Mouse (Mus musculus): ENCODE results near the gene Slc17a6. TPM values are rescaled to one million over a fixed set of nuclear protein-coding genes. Genes with fewer than 3 reads are reported as not detected.

The Slc17a6 gene
- total and polyA plus RNA-seq, 2 experiments from 2014 or later = 115 to 177 TPM

- Histone ChIP-seq H3K36me3 (ENCODE audit: insufficient read depth, low read length) (no peaks in the 10 kb centered on the region), H3K4me2 (ENCODE audit: low read depth, low read length) (peak overlapping the region; percentile 42), H3K27ac (peak overlapping the region; percentile 82), H3K9me3 (ENCODE audit: low read length) (no peaks in the 10 kb centered on the region), H3K9ac (replicated peaks; ENCODE audit: low read length) (peak overlapping the region; percentile 56), H3K27me3 (ENCODE audit: insufficient read depth, low read length) (peaks cover 18% of the 10 kb centered on the region), H3K4me3 (ENCODE audit: low read length) (peak overlapping the region; percentile 35), H3K4me1 (ENCODE audit: insufficient read depth, low read length) (no peaks in the 10 kb centered on the region; the same call in 1 of the 2 replicates)
- no peak for TF ChIP-seq CTCF (IDR thresholded peaks at IDR 0.05; ENCODE audit: low read depth)
- WGBS = 1% methylated on average over 26 of the region's 26 CpGs
- ATAC-seq (peak; percentile 82), DNase-seq (ENCODE audit: low spot score) (peak; percentile 71)
Observed at GRCm38 (mm10) chr7:51627001-51627631, 5.3 kb downstream of the Slc17a6 start.

DNA sequence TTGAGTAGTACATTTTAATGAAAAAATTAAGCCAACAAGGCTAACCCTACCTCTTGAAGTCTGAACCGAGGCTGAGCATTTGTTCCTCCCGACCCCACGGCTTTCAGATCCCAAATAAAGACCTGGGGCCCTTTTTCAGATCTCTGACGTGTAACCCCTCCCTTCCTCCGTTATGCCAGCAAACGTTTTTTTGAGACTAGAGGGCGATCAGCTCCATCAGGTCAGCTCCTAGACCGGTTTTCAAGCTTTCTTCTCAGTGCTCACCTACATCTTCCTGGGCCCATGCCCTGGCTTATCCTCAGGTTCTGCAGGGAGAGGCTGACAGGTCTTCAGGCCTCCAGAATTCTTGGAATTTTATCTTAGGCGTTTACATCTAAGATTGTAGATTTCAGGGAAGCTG is 5.9 kb downstream of the Slc17a6 start:
- no peak for TF ChIP-seq CTCF (IDR thresholded peaks at IDR 0.05; ENCODE audit: low read depth)
- peaks cover 18% of the 10 kb centered on the region for H3K27me3 ChIP-seq (ENCODE audit: insufficient read depth, low read length)
- ATAC-seq (no peak), DNase-seq (ENCODE audit: low spot score) (peak; percentile 29)
- peak overlapping the region; percentile 35 for H3K4me3 ChIP-seq (ENCODE audit: low read length)
- H3K9me3 ChIP-seq (ENCODE audit: low read length) = no peaks in the 10 kb centered on the region
- no peaks in the 10 kb centered on the region; the same call in 1 of the 2 replicates for H3K4me1 ChIP-seq (ENCODE audit: insufficient read depth, low read length)
- H3K9ac ChIP-seq (replicated peaks; ENCODE audit: low read length) = peak overlapping the region; percentile 56; the same call in 1 of the 2 replicates
- WGBS = 1% methylated on average over 9 of the region's 9 CpGs
- peak overlapping the region; percentile 42 for H3K4me2 ChIP-seq (ENCODE audit: low read depth, low read length)
- H3K27ac ChIP-seq = peak overlapping the region; percentile 82
- no peaks in the 10 kb centered on the region for H3K36me3 ChIP-seq (ENCODE audit: insufficient read depth, low read length)

GRCm38 (mm10) chr7:51628349-51628748 is 6.5 kb downstream of the Slc17a6 start:
- DNase-seq (ENCODE audit: low spot score) = peak; percentile 51
- WGBS = 1% methylated on average over 9 of the region's 9 CpGs
- Histone ChIP-seq H3K9ac (replicated peaks; ENCODE audit: low read length) (no peak overlapping the region; the same call in 1 of the 2 replicates), H3K4me1 (ENCODE audit: insufficient read depth, low read length) (no peaks in the 10 kb centered on the region; the same call in 1 of the 2 replicates), H3K27ac (no peak overlapping the region), H3K9me3 (ENCODE audit: low read length) (no peaks in the 10 kb centered on the region), H3K27me3 (ENCODE audit: insufficient read depth, low read length) (peaks cover 17% of the 10 kb centered on the region), H3K36me3 (ENCODE audit: insufficient read depth, low read length) (no peaks in the 10 kb centered on the region), H3K4me2 (ENCODE audit: low read depth, low read length) (peak overlapping the region; percentile 42), H3K4me3 (ENCODE audit: low read length) (0 out of 2 replicates have a peak overlapping the region, but pooled peaks have one; percentile 35)
- no peak for ATAC-seq
- no peak; the same call in 1 of the 2 replicates for TF ChIP-seq CTCF (IDR thresholded peaks at IDR 0.05; ENCODE audit: low read depth)

DNA sequence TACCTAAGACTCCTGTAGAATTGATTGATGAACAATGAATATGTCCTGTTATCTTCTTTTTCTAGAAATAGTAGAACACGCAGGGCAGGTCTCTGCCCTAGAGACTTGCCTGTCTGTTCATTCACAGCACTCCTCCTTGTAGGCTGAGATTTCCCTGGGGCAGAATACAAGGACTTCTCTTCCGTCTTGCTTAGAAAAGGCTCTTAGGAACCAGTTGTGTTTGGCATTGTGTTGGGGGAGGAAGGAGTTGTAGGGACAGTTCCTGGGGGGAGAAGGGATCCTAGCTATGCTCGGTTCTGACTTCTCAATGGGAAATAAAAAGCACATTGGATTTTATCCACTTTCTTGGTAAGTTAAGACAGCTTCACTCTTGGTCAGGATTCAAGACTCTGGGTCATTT is 7.4 kb downstream of the Slc17a6 start:
- Histone ChIP-seq H3K9me3 (ENCODE audit: low read length) (no peaks in the 10 kb centered on the region), H3K27ac (no peak overlapping the region), H3K36me3 (ENCODE audit: insufficient read depth, low read length) (no peaks in the 10 kb centered on the region), H3K9ac (replicated peaks; ENCODE audit: low read length) (0 out of 2 replicates have a peak overlapping the region, but pooled peaks have one; percentile 33), H3K4me3 (ENCODE audit: low read length) (peak overlapping the region; percentile 12), H3K4me1 (ENCODE audit: insufficient read depth, low read length) (no peaks in the 10 kb centered on the region; the same call in 1 of the 2 replicates), H3K27me3 (ENCODE audit: insufficient read depth, low read length) (peaks cover 9% of the 10 kb centered on the region; the same call in 1 of the 2 replicates), H3K4me2 (ENCODE audit: low read depth, low read length) (peak overlapping the region; percentile 42)
- no peak for ATAC-seq
- no peak for TF ChIP-seq CTCF (IDR thresholded peaks at IDR 0.05; ENCODE audit: low read depth)
- DNase-seq (ENCODE audit: low spot score) = no peak
- 6% methylated on average over 3 of the region's 3 CpGs for WGBS

DNA sequence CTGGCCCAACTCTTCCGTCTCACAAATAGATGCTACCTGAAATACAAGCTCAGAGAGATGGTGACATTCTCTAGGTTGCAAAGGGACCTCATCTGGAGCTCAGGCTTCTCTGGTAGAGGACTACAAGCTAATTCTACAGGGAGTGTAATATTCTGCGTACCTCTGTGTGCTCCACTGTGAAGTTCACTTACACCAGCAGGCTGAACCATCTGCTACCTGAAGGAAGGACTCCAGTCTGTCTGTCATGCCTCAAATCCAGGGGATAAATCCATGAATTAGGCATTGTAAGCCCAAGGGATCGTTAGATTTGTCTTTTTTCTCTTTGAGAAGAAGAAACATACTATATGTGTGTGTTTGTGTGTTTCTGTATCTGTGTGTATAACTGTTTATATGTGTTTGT is 9.4 kb downstream of the Slc17a6 start:
- Histone ChIP-seq H3K4me1 (ENCODE audit: insufficient read depth, low read length) (no peaks in the 10 kb centered on the region; the same call in 1 of the 2 replicates), H3K9me3 (ENCODE audit: low read length) (no peaks in the 10 kb centered on the region), H3K36me3 (ENCODE audit: insufficient read depth, low read length) (no peaks in the 10 kb centered on the region), H3K27ac (no peak overlapping the region), H3K9ac (replicated peaks; ENCODE audit: low read length) (no peak overlapping the region), H3K4me2 (ENCODE audit: low read depth, low read length) (peak overlapping the region; percentile 34), H3K27me3 (ENCODE audit: insufficient read depth, low read length) (peaks cover 9% of the 10 kb centered on the region; the same call in 1 of the 2 replicates), H3K4me3 (ENCODE audit: low read length) (no peak overlapping the region)
- WGBS = 60% methylated on average over 3 of the region's 3 CpGs
- TF ChIP-seq CTCF (IDR thresholded peaks at IDR 0.05; ENCODE audit: low read depth) = no peak
- no peak for ATAC-seq
- DNase-seq (ENCODE audit: low spot score) = no peak

GRCm38 (mm10) chr7:51632543-51633229 is 10.9 kb downstream of the Slc17a6 start:
- Histone ChIP-seq H3K27ac (peak overlapping the region; percentile 37; the same call in 1 of the 2 replicates), H3K36me3 (ENCODE audit: insufficient read depth, low read length) (no peaks in the 10 kb centered on the region), H3K27me3 (ENCODE audit: insufficient read depth, low read length) (peaks cover 9% of the 10 kb centered on the region; the same call in 1 of the 2 replicates), H3K9ac (replicated peaks; ENCODE audit: low read length) (no peak overlapping the region), H3K9me3 (ENCODE audit: low read length) (no peaks in the 10 kb centered on the region), H3K4me2 (ENCODE audit: low read depth, low read length) (peak overlapping the region; percentile 24), H3K4me1 (ENCODE audit: insufficient read depth, low read length) (no peaks in the 10 kb centered on the region), H3K4me3 (ENCODE audit: low read length) (no peak overlapping the region)
- no peak for TF ChIP-seq CTCF (IDR thresholded peaks at IDR 0.05; ENCODE audit: low read depth)
- 7% methylated on average over 9 of the region's 9 CpGs for WGBS
- DNase-seq (ENCODE audit: low spot score) (peak; percentile 69), ATAC-seq (peak; percentile 80)
